Mouse (Mus musculus) urinary bladder, adult 18-20 months (tissue): ENCODE results near the gene Kxd1.

Source experiments
- DNase-seq, 2 experiments: peaks; one replicate each; pipeline ENCODE4 v3.0.0; 2022; ENCODE audit warnings: low spot score in 2 of 2, mixed read lengths in 2 of 2

Kxd1 gene

DNA sequence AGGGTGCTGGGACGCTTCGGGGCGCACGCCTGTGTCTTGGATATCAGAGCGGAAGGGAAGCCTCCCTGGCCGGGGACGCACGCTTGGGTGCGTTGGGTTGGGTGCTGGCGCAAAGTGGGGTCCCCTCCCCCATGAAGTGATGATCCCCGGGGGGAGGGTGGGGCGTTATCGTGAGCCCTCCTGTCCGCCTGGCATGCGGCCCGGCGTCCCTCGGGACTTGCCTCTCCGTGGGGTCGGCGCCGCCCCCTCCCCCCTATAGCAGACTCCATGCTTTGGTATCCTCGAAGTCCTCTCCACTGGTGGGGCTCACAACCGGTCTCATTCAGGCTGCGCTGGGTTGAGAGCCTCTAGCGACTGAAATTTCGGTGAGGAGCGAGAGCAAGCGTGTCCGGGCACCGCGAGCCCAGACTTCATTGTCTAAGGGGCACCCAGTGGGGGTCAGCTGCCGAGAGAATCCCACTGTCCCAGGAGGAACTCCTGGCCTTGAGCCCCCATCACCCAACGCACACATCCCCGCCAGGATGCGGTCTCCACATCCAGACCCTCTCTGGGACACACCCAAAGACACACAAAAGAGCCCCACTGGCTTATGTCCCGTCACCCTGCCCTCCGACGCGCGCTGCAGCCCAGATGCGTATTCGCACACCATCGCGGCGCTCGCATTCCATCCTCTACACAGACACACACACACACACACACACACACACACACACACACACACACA is 33.9 kb downstream of the Kxd1 start:
- DNase-seq = no peak

GRCm38 (mm10) chr8:70492664-70493640 is 34.8 kb downstream of the Kxd1 start, which contains the start of gene Crlf1:
Gene Crlf1, plus strand, starts transcription at chr8:70493158.
- DNase-seq = no peak

- no peak for DNase-seq
Measured at GRCm38 (mm10) chr8:70490880-70491495, 36.8 kb downstream of the Kxd1 start.

DNA sequence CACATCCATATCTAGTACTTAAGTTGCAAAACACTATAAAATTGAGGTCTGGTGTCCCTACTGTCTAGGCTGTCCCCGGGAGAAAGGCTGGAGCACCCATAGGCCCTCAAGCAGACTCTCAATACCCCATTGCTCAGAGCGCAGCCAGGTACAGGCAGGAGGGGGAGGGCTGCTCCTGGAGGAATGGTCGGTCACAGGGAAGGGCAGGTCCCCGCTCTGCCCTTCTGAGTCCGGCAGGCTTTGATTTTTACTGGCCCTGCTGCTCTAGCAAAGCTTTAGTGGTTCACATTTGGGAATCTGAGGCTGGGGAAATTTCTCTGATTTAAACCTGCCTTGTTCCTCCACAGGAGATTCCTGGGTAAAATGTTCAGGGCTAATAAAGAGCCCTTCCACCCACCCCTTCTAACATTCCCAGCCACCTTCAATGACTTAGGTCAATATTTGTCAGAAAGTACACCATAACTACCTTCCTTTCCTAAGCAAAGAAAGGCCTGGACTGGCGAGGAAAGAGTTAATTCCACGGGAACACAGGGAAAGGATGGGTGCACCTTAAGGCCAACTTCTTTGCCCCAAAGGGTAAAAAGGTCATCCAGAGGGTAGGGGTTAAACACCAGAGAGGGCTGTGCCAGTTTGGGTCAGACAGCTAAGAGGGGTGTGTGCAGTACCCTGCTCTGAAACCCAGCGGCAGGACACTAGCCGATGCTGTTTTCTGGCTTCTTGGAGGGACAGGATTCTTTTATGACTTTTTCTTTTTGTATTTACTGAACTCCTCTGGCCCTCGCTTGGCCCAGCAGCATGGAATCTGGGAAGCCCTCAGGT is 37.5 kb downstream of the Kxd1 start:
- no peak for DNase-seq

DNA sequence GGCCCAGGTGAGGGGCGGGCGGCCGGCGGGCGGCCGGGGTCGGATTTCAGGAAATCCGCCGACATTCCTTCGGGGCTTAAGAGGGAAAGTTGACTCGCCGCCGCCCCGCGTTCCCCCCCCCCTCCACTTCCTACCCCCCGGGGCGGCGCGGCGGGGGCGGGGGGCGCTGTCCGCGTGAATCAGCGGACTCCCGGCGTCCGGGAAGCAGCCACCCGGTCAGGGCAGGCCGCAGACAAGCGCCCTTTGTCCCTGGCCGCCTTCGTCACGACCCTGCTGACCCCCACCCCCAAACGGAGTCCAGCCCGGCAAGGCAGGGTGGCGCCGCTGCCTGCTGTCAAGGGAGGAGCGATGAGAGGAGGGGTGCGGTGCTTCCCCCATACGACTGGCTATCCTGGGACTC is 38.2 kb downstream of the Kxd1 start:
- no peak for DNase-seq

GRCm38 (mm10) chr8:70488931-70489470 is 38.8 kb downstream of the Kxd1 start:
- DNase-seq = no peak

GRCm38 (mm10) chr8:70487993-70488796 is 39.6 kb downstream of the Kxd1 start:
- peak in 1 of 2 experiments; percentile 34 for DNase-seq

- DNase-seq = no peak
Measured at GRCm38 (mm10) chr8:70486941-70487520, 40.7 kb downstream of the Kxd1 start, which contains the start of gene Tmem59l. Gene Tmem59l, minus strand, starts transcription at chr8:70487358.

GRCm38 (mm10) chr8:70486191-70486681 is 41.5 kb downstream of the Kxd1 start:
- no peak for DNase-seq

DNA sequence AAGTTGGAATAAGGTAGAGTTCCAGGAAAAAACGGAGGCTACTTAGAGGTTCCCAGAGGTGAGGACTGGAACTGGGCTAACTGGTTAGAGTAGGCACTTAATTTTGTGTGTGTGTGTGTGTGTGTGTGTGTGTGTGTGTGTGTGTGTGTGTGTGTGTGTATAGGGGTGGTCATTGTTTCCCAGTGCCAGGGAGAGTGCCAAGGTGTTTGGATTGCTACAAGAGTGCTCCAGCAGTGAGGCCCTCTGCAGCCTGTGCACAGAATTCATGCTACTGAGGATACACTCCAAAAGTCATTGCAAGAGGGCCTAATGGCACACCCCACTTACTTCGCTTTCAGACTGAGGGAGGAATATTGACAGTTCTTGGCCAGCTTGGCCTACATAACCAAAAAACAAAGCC is 44.8 kb downstream of the Kxd1 start:
- DNase-seq = no peak

- no peak for DNase-seq
Measured at GRCm38 (mm10) chr8:70481908-70482307, 45.8 kb downstream of the Kxd1 start.

DNA sequence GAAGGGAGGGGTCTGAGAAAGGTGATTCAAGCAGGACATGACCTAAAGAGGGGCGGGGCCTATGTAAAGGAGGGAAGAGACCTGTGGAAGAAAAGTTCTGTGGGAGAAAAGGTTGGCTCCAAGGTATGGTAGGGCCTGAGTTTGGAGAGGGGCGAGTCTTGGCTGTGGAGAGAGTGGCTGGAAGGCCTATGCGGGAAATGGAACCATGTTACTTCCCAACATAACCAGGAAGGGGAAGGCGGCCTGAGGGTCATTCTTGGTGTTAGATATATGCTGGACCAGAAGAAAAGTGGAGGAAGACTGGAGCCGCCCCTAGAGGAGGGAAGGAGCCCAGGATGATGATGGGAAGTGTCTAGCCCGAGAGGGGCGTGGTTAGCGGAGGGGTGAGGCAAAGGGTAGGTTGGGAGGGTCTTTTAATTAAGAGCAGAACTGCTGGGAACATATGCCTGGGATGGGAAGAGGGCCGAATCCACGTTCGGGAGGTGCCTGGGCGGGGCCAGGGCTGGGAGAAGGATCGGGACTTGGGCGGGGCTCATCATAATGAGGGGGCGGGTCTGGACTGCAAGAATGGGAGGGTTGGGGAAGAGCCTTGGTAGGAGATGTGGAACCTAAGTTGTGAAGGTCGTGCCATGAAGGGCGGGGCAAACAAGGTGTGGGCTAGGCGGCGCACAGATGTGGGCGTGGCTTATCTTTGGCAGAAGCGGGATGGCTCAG is 50.3 kb downstream of the Kxd1 start:
- no peak for DNase-seq

DNA sequence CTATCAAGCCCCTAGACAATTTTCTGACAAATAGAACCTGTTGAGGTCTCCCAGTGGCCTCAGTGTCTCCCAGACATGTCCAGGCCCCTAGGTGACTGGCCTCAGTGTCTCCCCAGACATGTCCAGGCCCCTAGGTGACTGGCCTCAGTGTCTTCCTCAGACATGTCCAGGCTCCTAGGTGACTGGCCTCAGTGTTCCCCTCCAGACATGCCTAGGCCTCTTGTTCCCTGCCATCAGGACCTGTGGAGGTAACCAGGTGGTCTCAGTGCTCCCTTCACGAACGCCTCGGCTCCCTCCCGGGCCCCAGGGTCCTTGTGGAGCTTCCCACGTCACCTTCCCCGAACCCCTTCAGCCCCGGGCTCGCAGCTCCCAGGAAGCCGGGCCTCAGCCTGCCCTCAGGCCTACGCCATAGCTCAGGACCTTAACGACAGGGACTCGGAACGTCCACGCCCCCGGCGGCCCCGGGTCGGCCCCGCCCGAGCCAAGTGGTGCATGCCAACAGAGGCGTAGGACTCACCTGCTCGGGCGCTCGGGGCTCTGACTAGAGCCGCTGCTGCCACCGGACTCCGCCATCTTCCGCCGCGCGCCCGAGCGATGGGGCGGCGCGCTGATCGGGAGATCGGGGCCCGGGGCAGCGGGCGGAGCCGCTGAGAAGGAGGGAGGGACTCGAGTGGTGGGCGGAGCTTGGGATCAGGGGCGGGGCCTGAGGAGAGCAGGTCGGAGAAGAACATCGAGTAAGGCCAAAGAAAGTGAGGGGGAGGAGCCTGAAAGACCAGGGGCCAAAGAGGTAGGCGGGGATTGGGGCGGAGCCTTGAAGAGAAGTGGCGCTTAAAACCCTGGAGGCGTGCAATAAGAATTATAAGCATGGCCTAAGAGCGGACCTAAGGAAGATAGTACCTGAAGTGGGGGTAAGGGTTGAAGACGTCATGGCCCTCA is 51.2 kb downstream of the Kxd1 start, which contains the start of gene Klhl26:
TSS of gene Klhl26 (minus strand) at position 636 of the 936 bp plus-strand sequence.
- DNase-seq = peak; percentile 94 to 98

DNA sequence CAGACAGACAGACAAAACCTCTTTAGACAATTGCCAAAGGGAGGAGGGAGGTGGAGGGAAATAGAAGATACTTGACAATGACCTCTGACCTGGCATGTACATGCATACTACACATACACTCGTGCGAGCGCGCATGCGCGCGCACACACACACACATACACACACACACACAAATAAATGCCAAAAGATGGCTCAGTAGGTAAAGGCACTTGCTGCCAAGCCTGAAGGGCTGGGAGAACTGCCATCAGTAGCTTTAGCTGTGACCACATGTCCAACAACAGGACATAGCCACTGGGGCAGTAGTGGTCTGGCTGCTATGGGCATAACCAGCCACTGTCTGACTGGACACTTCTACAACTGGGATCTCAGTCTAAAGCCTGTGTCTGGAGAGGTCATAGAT is 55.9 kb downstream of the Kxd1 start:
- DNase-seq = no peak

DNA sequence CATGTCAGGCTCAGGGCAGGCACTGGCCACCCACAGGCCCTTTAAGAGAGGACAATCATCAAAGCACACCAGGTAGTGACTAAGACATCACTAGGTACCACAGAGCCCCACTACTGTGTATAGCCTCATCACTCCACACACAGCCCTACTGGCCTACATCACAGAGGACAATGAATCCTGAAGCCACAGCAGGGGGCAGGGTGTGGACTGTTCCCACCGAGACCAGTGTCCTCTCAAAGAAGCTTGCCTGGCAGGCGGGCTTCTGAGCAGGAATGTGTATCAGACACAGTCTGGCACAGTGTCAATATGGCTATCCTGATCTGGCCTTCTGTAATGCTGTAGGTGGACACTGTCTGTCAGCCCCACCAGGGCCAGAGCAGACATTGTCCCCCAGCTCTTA is 57.8 kb downstream of the Kxd1 start:
- no peak for DNase-seq

DNA sequence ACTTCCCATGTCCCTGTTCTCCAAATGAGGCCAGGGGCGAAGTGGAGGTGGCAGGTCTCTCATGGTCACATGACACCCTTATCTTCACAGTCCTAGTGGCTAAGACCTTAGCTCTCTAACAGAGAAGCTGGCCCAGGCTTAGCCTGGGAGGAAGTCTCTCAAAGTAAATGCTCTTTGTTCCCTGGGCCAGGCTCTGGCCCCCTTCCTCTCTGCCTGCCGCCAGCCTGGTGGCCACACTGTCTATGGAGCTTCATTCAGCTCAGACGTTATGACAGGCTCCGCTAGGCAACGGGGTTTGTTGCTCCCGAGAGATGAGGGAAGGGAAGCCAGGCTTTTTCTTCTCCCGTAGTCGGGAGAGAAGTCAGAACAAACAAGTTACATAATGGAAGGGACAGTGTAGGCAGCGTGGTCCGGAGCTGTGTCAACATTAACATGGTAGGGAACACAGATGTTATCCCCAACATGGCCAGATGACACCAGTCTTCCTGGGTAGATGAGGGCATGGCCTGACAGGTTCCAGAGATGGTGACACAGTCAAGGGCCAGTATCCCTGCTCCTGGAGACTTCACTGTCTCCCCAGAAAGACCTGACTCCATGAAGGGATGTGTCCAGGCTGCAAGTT is 58.4 kb downstream of the Kxd1 start:
- DNase-seq = no peak

DNA sequence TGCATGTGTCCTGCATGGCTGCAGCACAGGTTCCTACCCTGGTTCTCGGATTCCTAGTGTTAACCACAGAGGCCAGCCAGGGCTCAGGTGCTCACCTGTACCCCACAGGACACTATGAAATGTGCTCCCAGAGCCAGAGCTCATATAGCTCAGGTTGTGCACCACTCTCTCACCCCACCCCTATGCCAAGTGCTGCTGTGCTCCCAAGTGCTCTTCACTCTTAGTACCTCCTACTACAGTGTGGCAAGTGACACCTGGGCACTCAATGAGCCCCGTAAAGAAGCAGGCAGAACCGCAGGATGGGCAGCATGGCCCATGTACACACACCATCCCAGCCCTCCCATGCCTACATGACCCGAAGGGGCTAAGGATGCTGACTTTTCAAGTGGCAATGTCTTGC is 59.0 kb downstream of the Kxd1 start:
- DNase-seq = no peak
